In the genomic region with DNA sequence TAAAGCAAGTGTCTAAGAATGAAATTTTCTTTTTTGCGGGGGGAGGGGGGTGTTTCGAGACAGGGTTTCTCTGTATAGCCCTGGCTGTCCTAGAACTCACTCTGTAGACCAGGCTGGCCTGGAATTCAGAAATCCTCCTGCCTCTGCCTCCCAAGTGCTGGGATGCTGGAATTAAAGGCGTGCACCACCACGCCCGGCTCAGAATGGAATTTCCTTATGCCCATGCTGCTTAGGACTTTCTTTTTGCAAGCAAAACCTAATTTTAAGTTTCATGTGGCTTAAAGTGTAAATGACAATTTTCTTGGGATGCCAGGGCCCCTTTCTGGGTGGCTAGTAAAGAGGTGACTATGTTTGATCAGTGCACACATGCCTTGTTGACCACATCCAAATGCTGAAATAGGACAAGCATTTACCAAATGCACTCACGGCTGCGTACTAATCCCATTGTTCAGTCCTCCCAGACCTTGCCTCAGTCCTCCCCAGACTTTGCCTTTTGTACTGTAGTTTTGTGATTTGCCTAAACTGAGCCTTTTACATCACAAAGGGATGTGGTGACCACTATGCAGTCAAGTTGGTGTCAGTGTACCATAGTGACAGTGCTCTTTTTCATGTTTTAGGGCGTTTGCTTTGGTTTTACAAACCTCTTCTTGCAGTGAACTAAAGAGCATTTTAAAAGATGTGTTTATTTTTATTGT, we compare ENCODE assay signal across 21 mouse cellular contexts. TPM values are rescaled to one million over a fixed set of nuclear protein-coding genes. Genes with fewer than 3 reads are reported as not detected.
DNase-seq lines count a peak whose midpoint lies in the region; ATAC-seq and TF ChIP-seq lines count a peak whose summit lies in the region.
"Had no signal": no experiment of that assay in that cellular context is flagged by ENCODE, and none has a peak within 500 bp of the region (broad histone marks: within the 10 kb centered on the region; RNA-seq: fewer than 3 reads in every experiment).

No protein-coding gene starts in this region.

- H3K9ac ChIP-seq in ES-Bruce4 (ENCODE audit: low read depth, poor library complexity, severe bottlenecking): no peak overlapping the region
- H3K9ac ChIP-seq: embryonic facial prominence, embryonic 13.5 days; embryonic facial prominence, embryonic 15.5 days; forebrain, embryonic 13.5 days had no signal

- TF ChIP-seq POLR2A in ES-Bruce4 (IDR thresholded peaks at IDR 0.05; ENCODE audit: insufficient read depth, low read length): no peak

- H3K9me3 ChIP-seq in ES-Bruce4 (replicated peaks; ENCODE audit: control insufficient read depth, insufficient read depth, low read length, poor library complexity, severe bottlenecking): no peaks in the 10 kb centered on the region
- H3K9me3 ChIP-seq: embryonic facial prominence, embryonic 15.5 days; forebrain, embryonic 10.5 days; forebrain, embryonic 13.5 days had no signal

- H3K4me1 ChIP-seq in ES-Bruce4 (ENCODE audit: control insufficient read depth, insufficient read depth, low read length): no peaks in the 10 kb centered on the region
- H3K4me1 ChIP-seq: embryonic facial prominence, embryonic 15.5 days; forebrain, embryonic 13.5 days had no signal

- DNase-seq in ES-CJ7 (ENCODE audit: low read depth, low spot score) (peak; percentile 75), ZHBTc4 (ENCODE audit: low read depth, low spot score) (peak; percentile 78)
- DNase-seq in layer of hippocampus, adult 2 months (ENCODE audit: low spot score in 2 of 2): no peak
- DNase-seq: adrenal gland, adult 2 months; adrenal gland, postnatal 10 days; adrenal gland, postnatal 25 days; cerebellum, adult 11 months; cerebellum, adult 18-20 months; cerebellum, adult 8-10 months; cerebellum, adult 9-11 months; cerebellum, postnatal 14 days; cerebellum, postnatal 36 days; embryo, embryonic 11 days had no signal

- 0 out of 2 replicates have a peak, but pooled peaks have one; percentile 26 for TF ChIP-seq EP300 in ES-Bruce4 (IDR thresholded peaks at IDR 0.05; ENCODE audit: insufficient read depth, low read depth, low read length)

- H3K27me3 ChIP-seq in ES-Bruce4 (ENCODE audit: control insufficient read depth, insufficient read depth, low read length, poor library complexity, severe bottlenecking): no peaks in the 10 kb centered on the region
- H3K27me3 ChIP-seq: embryonic facial prominence, embryonic 13.5 days; embryonic facial prominence, embryonic 15.5 days; forebrain, embryonic 13.5 days had no signal

- H3K27ac ChIP-seq in ES-Bruce4 (ENCODE audit: insufficient read depth, low read length): no peak overlapping the region
- no peak overlapping the region for H3K27ac ChIP-seq in layer of hippocampus, adult 2 months
- H3K27ac ChIP-seq: embryonic facial prominence, embryonic 13.5 days; embryonic facial prominence, embryonic 15.5 days; forebrain, embryonic 10.5 days; forebrain, embryonic 13.5 days had no signal

- TF ChIP-seq CTCF in ES-Bruce4 (IDR thresholded peaks at IDR 0.05; ENCODE audit: low read depth, low read length): no peak
- no peak for TF ChIP-seq CTCF in layer of hippocampus, adult 2 months (conservative IDR thresholded peaks at IDR 0.05)

- ATAC-seq in inflammation-experienced regulatory T-cells, adult 6 months: no peak
- ATAC-seq: forebrain, embryonic 13.5 days; forebrain, embryonic 16.5 days had no signal

- H3K4me3 ChIP-seq in ES-Bruce4 (ENCODE audit: low read depth, low read length): no peak overlapping the region
- no peak overlapping the region for H3K4me3 ChIP-seq in layer of hippocampus, adult 2 months
- H3K4me3 ChIP-seq: embryonic facial prominence, embryonic 13.5 days; embryonic facial prominence, embryonic 15.5 days; erythroblast, embryonic 14.5 days; forebrain, embryonic 10.5 days; forebrain, embryonic 13.5 days had no signal

- H3K36me3 ChIP-seq in ES-Bruce4 (ENCODE audit: control insufficient read depth, insufficient read depth, low read length, poor library complexity, severe bottlenecking): no peaks in the 10 kb centered on the region
- H3K36me3 ChIP-seq: embryonic facial prominence, embryonic 13.5 days; embryonic facial prominence, embryonic 15.5 days had no signal

RNA-seq across cellular contexts. Expression of gene Zfp704, which starts 18.3 kb away (rescaled TPM):
- polyA plus RNA-seq in ES-Bruce4 (2011; ENCODE audit: insufficient read depth, insufficient read length, low read depth, missing spikeins): 22.0 and 24.7 TPM in 2 replicates
- 10 to 100 TPM; 30.6 to 34.3 TPM for total RNA-seq in layer of hippocampus, adult 2 months (2021)
- 1 to 10 TPM in 2 of 3 experiments, under 1 TPM in 1; 0.33 to 2.2 (median 2.1) TPM for polyA plus RNA-seq in inflammation-experienced regulatory T-cells, adult 6 months (2017; shearing (Covaris generic))

Comparison
In these comparisons a context has a peak if more than half of its experiments do, and no peak if none do; other contexts are left out.
1. DNase-seq: peak in ES-CJ7 (single experiment) and ZHBTc4 (single experiment); none in layer of hippocampus, adult 2 months (0 of 2).